20 mouse cellular contexts compared by ENCODE assay signal in the genomic region with DNA sequence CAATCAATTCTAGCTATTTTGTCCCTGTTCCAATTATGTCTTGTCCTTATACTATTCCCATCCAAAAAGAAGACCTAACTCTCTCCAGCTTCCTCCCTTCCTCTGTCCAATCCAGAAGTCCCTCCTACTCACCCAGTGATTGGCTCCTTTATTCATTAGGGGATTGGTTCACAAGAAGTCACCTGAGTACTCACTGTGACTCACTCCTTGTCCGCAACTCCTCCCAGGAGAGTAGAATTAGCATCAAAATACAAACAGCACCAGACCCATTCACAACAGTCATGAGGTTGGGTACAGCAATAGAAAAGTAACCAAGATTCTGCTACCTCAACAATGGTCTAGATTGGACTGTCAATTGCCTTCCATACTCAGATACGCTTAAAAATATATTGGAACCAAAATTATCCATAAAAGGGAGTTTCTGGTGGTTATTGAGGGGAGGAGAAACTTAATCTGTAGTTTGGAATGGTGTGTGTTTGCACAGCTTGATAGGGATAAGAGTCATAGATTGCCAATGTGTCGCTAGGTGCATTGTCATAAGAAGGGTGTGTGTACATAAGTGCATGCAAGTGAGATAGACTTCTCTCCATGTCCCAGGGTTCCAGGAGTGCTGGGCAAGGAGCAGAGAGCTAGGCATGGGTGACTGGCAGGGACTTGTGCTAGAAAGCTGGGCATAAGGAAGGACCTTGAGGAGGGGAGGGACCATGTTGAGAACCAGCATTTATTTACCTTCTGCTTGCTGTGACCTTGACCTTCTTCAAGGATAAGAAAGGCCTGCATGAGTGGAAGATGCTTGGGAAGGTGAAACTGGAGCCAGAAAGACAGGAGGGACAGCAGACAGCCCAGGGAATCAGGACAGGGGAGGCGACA.
DNase-seq lines count a peak whose midpoint lies in the region; ATAC-seq lines count a peak whose summit lies in the region.
"Had no signal": no experiment of that assay in that cellular context is flagged by ENCODE, and none has a peak within 500 bp of the region (broad histone marks: within the 10 kb centered on the region; RNA-seq: fewer than 3 reads in every experiment).

No protein-coding gene starts in this region.

- H3K4me3 ChIP-seq in stomach, embryonic 15.5 days (replicated peaks): no peak overlapping the region
- no peak overlapping the region for H3K4me3 ChIP-seq in hindbrain, embryonic 12.5 days
- H3K4me3 ChIP-seq: forebrain, embryonic 10.5 days; forebrain, embryonic 13.5 days; hindbrain, embryonic 13.5 days; intestine, embryonic 15.5 days had no signal

- no peaks in the 10 kb centered on the region for H3K9me3 ChIP-seq in stomach, embryonic 15.5 days
- H3K9me3 ChIP-seq in hindbrain, embryonic 12.5 days (replicated peaks): no peaks in the 10 kb centered on the region
- H3K9me3 ChIP-seq: forebrain, embryonic 10.5 days; forebrain, embryonic 13.5 days; hindbrain, embryonic 13.5 days; intestine, embryonic 15.5 days had no signal

- WGBS in stomach, embryonic 15.5 days: 69% methylated on average over 4 of the region's 4 CpGs
- 85% methylated on average over 4 of the region's 4 CpGs for WGBS in hindbrain, embryonic 12.5 days

- no peak overlapping the region for H3K4me2 ChIP-seq in stomach, embryonic 15.5 days
- no peak overlapping the region for H3K4me2 ChIP-seq in hindbrain, embryonic 12.5 days (replicated peaks)
- H3K4me2 ChIP-seq: forebrain, embryonic 13.5 days; heart, embryonic 11.5 days; hindbrain, embryonic 13.5 days; intestine, embryonic 15.5 days had no signal

- H3K36me3 ChIP-seq in stomach, embryonic 15.5 days: no peaks in the 10 kb centered on the region
- no peaks in the 10 kb centered on the region for H3K36me3 ChIP-seq in hindbrain, embryonic 12.5 days
- H3K36me3 ChIP-seq: forebrain, embryonic 10.5 days; hindbrain, embryonic 13.5 days; intestine, embryonic 15.5 days had no signal

- ATAC-seq in stomach, embryonic 15.5 days (ENCODE audit: insufficient read depth, low FRiP score, low read depth): peak; percentile 90
- no peak for ATAC-seq in hindbrain, embryonic 12.5 days (ENCODE audit: low FRiP score)
- ATAC-seq: CD4-positive, CD25-positive, alpha-beta regulatory T cell, adult 4 months; forebrain, embryonic 13.5 days; forebrain, postnatal 0 days; hindbrain, embryonic 16.5 days; intestine, embryonic 15.5 days had no signal

- no peak overlapping the region for H3K27ac ChIP-seq in stomach, embryonic 15.5 days
- H3K27ac ChIP-seq in hindbrain, embryonic 12.5 days: no peak overlapping the region
- H3K27ac ChIP-seq: forebrain, embryonic 10.5 days; forebrain, embryonic 13.5 days; hindbrain, embryonic 13.5 days; intestine, embryonic 15.5 days had no signal

- no peaks in the 10 kb centered on the region for H3K27me3 ChIP-seq in stomach, embryonic 15.5 days (replicated peaks)
- H3K27me3 ChIP-seq in hindbrain, embryonic 12.5 days: no peaks in the 10 kb centered on the region
- H3K27me3 ChIP-seq: forebrain, embryonic 13.5 days; hindbrain, embryonic 13.5 days; intestine, embryonic 15.5 days had no signal

- no peaks in the 10 kb centered on the region for H3K4me1 ChIP-seq in stomach, embryonic 15.5 days
- no peaks in the 10 kb centered on the region for H3K4me1 ChIP-seq in hindbrain, embryonic 12.5 days
- H3K4me1 ChIP-seq: forebrain, embryonic 10.5 days; forebrain, embryonic 13.5 days; hindbrain, embryonic 13.5 days; intestine, embryonic 15.5 days had no signal

- peak; percentile 65 for DNase-seq in ES-CJ7 (ENCODE audit: low read depth, low spot score)
- DNase-seq in R1 (ENCODE audit: low read depth, low spot score): peak; percentile 63
- no peak for DNase-seq in gastrocnemius, postnatal 10 days
- DNase-seq in spleen, postnatal 4 days (ENCODE audit: low spot score in 2 of 2): no peak
- DNase-seq: adrenal gland, postnatal 10 days; adrenal gland, postnatal 36 days; cerebellum, adult 18-20 months; cerebellum, adult 9-10 months; cerebellum, postnatal 14 days; forebrain, postnatal 0 days; gastrocnemius, postnatal 36 days had no signal

- no peak overlapping the region for H3K9ac ChIP-seq in stomach, embryonic 15.5 days
- no peak overlapping the region for H3K9ac ChIP-seq in hindbrain, embryonic 12.5 days
- H3K9ac ChIP-seq: forebrain, embryonic 13.5 days; forebrain, postnatal 0 days; hindbrain, embryonic 13.5 days; intestine, embryonic 15.5 days had no signal

Comparison
In these comparisons a context has a peak if more than half of its experiments do, and no peak if none do; other contexts are left out.
1. DNase-seq: peak in ES-CJ7 (single experiment) and R1 (single experiment); none in gastrocnemius, postnatal 10 days (single experiment) and spleen, postnatal 4 days (0 of 2).